Mouse (Mus musculus) neural tube, embryonic 10.5 days (tissue): ENCODE measurements around the gene Cebpg.
A peak's percentile ranks its signal among the peaks of the same experiment; 100 is the strongest.

Experiments used
- DNase-seq: peaks from one replicate; pipeline ENCODE4 v3.0.0-alpha.2; 2017; ENCODE audit warnings: low spot score; ENCODE audit errors: extremely low spot score

The Cebpg gene

DNA sequence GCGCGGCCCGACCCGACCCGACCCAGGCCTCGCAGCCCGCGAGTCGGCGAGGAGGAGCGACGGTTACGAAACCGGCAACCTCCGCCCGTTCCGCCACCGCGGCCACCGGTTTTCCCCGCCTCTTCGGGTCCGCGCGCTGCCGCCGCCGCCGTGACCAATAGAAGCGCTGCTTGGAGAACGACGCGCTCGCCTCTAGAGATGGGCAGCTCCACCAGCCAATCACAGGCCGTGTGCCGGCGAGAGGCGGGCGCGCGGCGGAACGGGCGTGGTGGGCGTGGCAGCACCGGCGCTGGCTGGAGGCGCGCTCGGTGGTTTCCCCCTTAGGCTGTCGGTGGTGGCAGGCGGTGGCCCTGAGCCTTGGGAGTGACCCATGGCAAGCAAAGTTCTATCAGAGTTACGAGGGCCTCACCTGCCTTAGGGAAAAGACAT is at the start of gene Cebpg:
Cebpg (minus strand) TSS at position 138 of the 429 bp plus-strand sequence.
- peak; percentile 96 for DNase-seq

DNA sequence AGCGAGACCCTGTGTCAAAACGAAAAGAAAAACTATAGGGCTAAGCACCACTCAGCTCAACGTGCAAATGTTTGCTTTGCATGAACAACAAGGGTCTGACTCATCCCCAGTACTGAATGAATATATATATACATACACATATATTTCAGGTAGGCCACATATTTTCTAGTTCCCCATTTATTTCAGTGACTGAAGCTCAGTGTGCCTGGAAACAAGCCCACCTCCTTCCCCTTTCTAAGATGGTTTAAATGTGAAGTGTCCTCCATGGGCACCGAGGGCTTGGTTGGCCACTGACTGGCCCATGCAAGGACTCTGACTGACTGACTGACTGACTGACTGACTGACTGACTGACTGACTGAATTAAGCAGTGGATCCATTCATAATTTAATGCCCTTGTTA is 43.2 kb upstream of the Cebpg start:
- no peak for DNase-seq

DNA sequence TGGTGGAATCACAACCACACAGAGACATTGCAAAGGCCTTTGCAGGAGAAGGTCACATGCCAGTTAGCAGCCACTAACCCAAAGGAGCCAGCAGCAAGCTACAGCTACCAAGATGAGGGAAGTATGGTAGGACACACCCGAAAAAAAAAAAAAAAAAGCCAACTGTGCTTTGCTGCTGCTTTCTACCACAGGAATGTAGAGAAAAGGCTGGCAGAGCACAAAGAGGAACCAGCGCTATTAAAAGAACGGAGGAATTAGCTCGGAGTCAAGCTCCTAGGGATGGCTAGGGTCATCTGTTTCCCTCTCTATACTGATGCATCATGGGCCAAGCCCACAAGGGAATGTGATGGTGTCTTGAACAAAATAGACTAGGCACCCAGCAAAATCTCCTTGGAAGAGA is 42.4 kb upstream of the Cebpg start:
- no peak for DNase-seq

- no peak for DNase-seq
Observed at GRCm38 (mm10) chr7:35094975-35095678, 38.8 kb upstream of the Cebpg start.

DNA sequence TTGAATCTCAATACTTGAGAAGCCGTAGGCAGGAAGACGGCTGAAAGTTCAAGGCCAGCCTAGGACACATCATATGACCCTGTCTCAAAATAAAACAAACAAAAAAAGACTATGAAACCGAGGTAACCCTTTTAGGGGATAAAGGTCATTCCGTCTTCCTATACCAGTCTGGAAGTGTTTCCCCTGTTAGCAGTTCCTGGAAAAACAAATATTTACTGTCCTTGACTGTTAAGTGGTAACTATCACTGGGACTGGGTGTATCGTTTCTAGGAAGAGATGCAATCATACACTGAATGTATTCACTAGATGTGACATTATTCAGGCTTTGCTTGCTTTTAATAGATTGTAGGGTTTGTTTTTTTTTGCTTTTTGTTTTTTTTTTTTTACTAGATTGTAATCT is 34.2 kb upstream of the Cebpg start:
- no peak for DNase-seq

GRCm38 (mm10) chr7:35086271-35086861 is 30.0 kb upstream of the Cebpg start:
- DNase-seq: peak; percentile 44

DNA sequence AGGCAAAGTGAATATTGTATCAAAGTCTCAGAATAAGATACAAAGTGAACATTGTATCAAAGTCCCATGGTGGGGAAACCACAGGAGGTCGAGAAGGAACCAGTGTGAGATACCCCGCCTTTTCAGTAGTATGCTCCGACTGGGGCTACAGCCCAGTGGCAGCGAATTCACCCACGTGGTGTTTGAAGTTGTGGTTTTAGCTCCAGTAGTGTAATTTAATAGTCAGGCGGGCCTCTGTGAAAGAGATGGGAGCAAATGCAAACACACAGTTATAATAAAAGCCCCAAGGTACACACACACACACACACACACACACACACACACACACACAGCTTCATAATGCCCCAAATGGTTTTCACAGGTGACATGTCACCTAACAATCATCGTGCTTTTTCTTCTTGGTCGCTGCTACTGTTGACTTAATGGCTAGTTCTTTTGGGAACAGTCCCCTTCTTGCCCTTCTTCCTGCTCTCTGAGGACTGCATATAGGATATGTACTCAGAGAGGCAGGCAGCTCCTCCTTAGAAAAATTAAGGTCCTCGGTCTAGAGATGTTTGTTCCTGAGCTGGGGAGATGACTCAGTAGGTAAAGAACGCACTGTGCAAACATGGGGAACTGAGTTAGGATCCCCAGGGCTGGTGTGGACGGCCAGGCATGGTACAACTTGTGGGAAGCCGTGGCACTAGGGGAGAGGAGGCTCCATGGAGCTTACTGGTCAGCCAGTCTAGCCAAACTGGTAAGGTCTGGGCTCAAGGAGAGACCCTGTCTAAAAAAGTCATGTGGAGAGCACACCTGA is 28.4 kb upstream of the Cebpg start:
- DNase-seq: no peak

DNA sequence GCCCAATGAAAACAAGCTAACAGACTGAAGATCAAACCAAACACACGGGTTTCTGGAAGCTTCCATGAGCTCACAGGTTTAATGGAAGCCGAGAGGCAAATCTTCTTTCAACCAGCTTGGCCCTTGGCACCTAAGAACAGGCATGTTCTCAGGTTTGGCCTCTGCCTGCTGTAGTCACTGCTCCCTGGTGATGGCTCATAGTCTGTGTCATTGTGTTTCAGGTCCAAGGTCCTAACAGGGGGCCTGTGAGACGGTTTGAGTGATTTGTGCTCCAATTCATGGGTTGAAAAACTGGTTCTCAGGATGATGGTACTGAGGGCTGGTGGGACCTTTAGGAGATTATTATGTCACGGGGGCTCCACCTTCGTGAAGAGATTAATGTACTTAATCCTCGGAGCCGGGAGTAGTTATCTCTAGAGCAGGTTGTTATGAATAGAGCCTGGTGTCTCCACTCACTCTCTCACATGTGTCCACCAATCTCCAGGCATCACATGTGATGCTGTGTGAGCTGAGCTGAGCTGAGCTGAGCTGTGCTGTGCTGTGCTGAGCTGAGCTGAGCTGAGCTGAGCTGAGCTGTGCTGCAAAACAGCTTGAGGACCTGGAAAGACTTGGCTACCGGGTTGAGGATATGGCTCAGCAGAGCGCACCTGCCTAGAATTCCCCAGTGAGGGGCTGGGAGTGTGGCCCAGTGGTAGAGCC is 25.2 kb upstream of the Cebpg start:
- no peak for DNase-seq

DNA sequence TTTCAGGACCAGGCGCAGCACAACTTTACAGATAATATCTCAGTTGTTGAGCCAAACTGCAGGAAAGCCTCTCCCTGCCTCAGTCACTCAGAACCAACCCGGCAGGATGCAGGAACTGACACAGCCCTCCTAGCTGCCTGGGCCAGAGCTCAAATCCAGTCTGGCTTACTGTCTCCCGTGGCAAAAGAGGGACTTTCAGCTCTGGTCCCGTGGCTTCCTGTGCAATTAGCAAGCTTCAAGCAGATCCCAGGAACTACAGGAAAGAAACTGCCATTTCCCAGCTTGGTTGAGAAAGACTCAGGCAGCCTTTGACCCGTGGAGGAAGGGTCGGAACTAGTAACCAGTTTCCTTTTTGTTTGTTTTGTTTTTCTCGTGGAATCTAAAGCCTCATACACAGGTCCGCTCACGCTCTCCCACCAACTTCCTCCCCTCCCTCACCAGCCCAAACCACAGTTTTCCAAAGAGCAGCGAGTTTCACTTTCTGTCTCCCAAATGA is 24.5 kb upstream of the Cebpg start:
- no peak for DNase-seq

DNA sequence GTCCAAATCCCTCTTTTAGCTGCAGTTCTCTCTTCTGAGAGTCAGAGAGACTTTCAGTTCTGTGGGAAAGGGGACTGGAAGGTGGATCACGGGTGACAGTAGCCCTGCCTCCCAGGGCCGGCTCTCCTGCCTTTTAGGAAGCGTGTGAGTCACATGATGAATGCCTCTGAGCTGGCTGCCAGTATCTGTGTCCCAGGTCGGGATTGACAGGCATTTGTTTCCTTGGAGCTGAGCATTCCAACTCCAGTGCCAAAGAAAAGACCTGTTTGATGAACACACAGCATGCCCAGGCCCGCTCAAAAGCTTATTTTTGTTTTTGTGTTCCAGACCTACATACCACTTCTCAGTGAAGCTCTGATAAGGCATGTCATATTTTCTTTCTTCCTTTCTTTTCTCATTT is 20.3 kb upstream of the Cebpg start:
- DNase-seq: no peak

DNA sequence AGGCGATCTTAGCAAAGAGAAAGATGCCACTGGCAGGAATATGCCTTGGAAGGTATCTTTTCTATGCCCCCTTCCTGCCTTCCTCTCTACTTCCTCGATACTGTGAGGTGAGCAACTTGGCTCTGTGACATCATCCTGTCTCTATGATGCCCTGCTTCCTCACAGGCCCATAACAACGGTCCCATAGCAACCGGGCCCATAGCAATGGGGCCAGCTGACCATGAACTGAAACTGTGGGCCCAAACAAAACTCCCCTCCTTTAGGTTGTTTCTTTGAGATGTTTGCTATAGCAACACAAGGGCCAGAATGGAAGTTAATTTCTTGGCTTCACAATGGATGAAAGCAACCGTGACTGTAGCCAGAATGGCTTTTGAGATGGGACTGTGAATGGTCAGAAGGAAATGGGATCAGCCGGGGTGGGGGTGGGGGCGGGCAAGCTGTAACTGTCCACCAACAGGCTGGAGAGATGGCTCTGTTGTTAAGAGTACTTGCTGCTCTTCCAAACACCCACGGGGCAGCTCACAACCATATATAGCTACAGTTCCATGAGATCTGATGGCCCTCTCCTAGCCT is 10.4 kb upstream of the Cebpg start:
- DNase-seq: no peak

DNA sequence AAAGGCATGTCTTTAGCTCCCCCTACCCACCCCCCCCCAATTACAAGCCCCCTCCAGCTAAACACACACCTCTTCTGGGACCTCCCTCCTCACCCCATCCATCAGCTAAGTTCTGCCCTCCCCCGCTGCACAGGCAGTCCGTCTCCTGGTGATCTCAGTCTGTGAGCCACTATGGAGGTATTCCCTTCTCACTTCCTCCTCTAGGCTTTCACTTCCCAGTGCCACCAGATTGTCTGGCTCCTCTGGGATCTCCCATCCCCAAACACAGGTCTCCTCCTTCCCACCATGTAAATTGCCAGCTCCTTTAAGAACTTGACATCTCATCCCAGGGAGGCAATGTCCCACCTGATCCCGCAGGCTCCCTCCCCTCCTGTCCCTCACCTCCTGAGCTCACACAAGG is 9.6 kb upstream of the Cebpg start:
- DNase-seq: no peak

DNA sequence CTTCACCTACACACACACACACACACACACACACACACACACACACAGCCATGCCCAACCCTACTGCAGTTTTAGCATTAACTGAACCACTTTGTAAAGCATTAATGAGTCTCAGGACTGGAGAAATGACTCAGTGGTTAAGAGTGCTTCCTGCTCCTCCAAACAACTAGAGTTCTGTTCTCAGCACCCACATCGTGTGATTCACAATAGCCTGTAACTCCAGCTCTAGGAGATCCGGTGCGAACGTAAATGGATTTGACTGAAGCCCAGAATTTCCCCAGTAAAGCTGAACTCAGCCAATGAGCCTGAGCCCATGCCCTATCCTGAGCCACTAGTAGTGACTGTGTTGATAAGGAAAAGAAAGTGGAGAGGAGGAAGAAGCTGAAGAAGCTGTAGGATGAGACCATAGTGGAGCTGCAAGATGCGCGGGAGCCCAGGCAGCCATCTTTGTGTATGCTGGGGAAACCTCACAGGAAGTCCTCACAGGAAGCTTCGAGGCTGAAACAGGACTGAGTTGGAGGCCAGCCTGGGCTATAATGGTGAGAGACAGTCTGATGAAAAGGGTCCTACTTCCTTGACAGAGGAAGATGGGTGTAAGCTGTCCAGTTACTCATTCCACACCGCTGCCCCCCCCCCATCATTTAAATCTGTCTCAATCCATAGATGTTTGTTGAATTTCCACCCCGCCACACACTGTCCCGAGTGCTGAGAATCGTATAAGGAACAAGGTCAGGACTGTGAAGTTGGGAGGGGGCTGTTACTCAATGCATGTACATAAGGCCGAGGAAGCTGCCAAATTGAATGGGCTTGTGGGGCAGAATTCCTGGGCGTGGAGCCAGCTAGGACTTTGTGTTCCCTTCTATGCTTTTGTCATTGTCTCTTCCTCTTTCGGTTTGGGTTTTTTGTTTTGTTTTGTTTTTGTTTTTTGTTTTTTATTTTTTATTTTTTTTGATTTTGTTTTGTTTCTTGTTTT is 8.2 kb upstream of the Cebpg start:
- DNase-seq: no peak

DNA sequence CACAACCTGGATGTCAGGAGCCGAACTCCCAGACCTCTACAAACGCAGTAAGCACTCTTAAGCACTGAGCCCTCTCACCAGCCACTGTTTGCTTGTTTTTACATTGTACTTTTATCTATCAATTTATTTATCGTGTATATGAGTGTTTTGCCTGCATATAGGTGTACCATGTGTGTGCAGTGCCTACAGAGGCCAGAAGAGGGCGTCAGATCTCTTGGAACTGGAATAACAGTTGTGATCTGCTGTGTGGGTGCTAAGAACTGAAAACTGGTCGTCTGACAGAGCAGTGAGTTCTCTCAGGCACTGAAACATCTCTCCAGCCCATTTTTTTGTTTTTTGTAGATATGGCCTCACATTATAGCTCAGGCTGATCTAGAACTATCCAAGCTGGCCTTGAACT is 3.1 kb upstream of the Cebpg start:
- DNase-seq: no peak

DNA sequence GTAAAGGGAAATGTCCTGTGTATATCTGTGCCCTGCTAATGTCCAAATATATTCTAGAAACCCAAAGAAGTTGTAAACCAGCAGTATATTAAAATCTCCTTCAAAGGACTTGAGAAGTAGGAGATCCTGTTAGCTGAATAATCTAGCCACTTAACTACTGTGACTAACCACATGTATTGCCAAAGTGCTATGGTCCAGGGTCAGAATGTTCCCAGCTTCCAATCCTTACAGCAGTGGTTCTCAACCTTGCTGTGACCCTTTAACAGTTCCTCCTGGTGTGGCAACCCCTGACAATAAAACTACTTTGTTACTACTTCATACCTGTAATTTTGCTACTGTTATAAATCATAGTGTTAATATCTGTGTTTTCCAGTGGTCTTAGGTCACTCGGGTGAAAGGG is 2.0 kb upstream of the Cebpg start:
- DNase-seq: no peak

DNA sequence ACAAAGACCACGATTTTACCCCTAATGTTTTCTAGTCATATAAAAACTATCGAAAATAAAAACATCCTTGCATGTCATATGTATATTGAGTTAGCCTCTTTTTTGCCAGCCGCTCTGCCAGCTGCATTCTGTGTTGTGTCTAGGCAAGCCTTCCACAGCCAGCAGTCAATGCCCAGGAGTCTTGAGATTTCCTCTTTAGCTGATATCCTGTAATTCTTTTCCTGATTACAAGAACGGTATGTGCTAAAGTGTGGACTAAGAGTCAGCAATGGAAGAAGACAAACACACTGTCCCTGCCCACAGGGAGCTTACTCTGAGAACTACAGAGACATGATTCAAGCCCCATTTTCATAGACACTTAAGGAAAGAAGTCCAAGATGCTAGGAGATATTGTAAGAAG is 1.2 kb upstream of the Cebpg start:
- no peak for DNase-seq

GRCm38 (mm10) chr7:35056999-35057398 is 626 bp upstream of the Cebpg start:
- no peak for DNase-seq

- DNase-seq: no peak
Observed at GRCm38 (mm10) chr7:35055619-35056435, 546 bp downstream of the Cebpg start.

GRCm38 (mm10) chr7:35054977-35055618 is 1.3 kb downstream of the Cebpg start:
- DNase-seq: no peak
